Mouse (Mus musculus): ENCODE results near the gene Gm10324.
"Not testable (repeated sequence)": the region's sequence is repeated elsewhere in the genome, so short reads cannot be mapped to it uniquely, and the experiment has no call there.

Gene Gm10324

DNA sequence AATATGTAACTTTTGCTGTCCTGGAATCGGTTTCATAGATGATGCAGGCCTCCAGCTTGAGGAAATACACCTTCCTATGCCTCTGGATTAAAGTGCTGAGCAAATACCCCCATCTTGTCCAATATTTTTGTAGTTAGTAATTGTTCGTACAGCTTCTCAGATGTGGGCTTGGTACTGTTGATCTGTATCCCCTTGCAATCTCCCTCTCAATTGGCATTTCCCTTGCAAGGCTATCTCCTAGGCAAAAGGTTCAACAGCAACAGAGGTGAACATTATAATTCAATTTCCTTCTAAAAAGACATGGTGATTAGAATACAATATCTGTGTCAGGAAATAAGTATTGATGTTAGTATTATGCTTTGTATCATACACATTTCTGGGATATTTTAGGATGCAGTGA lies at the start of gene Gm10324:
Gm10324 (plus strand) TSS at position 301 of the 400 bp plus-strand sequence.
- not testable (repeated sequence) for DNase-seq (ENCODE audit: low spot score)

Data from embryo, embryonic 10.5 days (tissue).